Mouse (Mus musculus) stomach, embryonic 15.5 days (tissue): ENCODE data around the gene Mindy2. TPM values are rescaled to one million over a fixed set of nuclear protein-coding genes. Genes with fewer than 3 reads are reported as not detected.
A peak's percentile ranks its signal among the peaks of the same experiment; 100 is the strongest.

ENCODE experiments used
- ATAC-seq: fragments of 200-750 bp; cut with Nextera tagmentation; 2 replicates; pipeline ENCODE4 v1.8.0; 2017; ENCODE audit warnings: low read depth, moderate number of reproducible peaks, moderate TSS enrichment; ENCODE audit not compliant: insufficient read depth, low FRiP score
- H3K27ac ChIP-seq: fragments of 300-500 bp; sonication (generic); 2 replicates; pipeline ENCODE4 v1.5.1; 2015; ENCODE audit warnings: mild to moderate bottlenecking, inconsistent platforms
- H3K27me3 ChIP-seq: fragments of 300-500 bp; sonication (generic); replicated peaks from 2 replicates; pipeline ENCODE4 v1.6.1; 2015; ENCODE audit warnings: inconsistent platforms
- H3K36me3 ChIP-seq: fragments of 300-500 bp; sonication (generic); 2 replicates; pipeline ENCODE4 v1.6.1; 2015; ENCODE audit warnings: inconsistent platforms
- H3K4me1 ChIP-seq: fragments of 300-500 bp; sonication (generic); 2 replicates; pipeline ENCODE4 v1.6.1; 2015; ENCODE audit warnings: inconsistent platforms
- H3K4me2 ChIP-seq: fragments of 300-500 bp; sonication (generic); 2 replicates; pipeline ENCODE4 v1.6.1; 2015; ENCODE audit warnings: mild to moderate bottlenecking, inconsistent platforms
- H3K4me3 ChIP-seq: fragments of 300-500 bp; sonication (generic); replicated peaks from 2 replicates; pipeline ENCODE4 v1.5.1; 2015; ENCODE audit warnings: inconsistent platforms
- H3K9ac ChIP-seq: fragments of 300-500 bp; sonication (generic); 2 replicates; pipeline ENCODE4 v1.6.1; 2015; ENCODE audit warnings: inconsistent platforms
- H3K9me3 ChIP-seq: fragments of 300-500 bp; sonication (generic); 2 replicates; pipeline ENCODE4 v1.6.1; 2016; ENCODE audit warnings: inconsistent platforms
- WGBS: fragments of 180-500 bp; shearing (Covaris S2); methylation state at CpG from one replicate; pipeline ENCODE4 v1.1.7; 2015; 5-methylcytosine and 5-hydroxymethylcytosine counted together
- polyA plus RNA-seq: library from polyadenylated mRNA; unstranded; fragments of >200 nt; fragmentation: Nextera tagmentation; extraction: Ambion mirVana; gene quantifications from 2 replicates; pipeline ENCODE4 v1.2.1, GENCODE M21; 2015

The Mindy2 gene
- polyA plus RNA-seq, 1 experiment from 2014 or later = 14.9 TPM

DNA sequence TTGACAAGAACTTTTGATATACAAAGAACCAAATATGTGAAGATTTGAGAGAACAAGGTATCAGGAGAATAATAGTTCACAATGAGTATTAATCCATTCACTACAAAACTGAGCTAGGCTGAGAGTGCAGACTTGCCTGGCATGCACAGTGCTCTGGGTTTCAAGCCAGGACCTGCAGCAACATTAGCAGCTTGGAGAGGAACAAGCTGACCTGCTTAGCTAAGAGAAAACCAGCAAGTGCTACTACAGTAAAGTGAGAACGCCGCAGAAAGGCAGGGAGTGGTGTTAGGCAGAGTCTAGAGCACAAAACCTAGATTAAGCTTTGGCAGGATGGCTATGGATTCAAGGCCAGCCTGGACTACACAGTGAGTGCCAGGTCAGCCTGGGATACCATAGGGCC is 27.3 kb downstream of the Mindy2 start:
- Histone ChIP-seq H3K9me3 (no peaks in the 10 kb centered on the region), H3K4me3 (no peak overlapping the region), H3K4me1 (no peaks in the 10 kb centered on the region), H3K27me3 (no peaks in the 10 kb centered on the region), H3K27ac (no peak overlapping the region), H3K4me2 (no peak overlapping the region), H3K36me3 (no peaks in the 10 kb centered on the region), H3K9ac (no peak overlapping the region)
- WGBS = 89% methylated on average over 2 of the region's 2 CpGs
- no peak for ATAC-seq

DNA sequence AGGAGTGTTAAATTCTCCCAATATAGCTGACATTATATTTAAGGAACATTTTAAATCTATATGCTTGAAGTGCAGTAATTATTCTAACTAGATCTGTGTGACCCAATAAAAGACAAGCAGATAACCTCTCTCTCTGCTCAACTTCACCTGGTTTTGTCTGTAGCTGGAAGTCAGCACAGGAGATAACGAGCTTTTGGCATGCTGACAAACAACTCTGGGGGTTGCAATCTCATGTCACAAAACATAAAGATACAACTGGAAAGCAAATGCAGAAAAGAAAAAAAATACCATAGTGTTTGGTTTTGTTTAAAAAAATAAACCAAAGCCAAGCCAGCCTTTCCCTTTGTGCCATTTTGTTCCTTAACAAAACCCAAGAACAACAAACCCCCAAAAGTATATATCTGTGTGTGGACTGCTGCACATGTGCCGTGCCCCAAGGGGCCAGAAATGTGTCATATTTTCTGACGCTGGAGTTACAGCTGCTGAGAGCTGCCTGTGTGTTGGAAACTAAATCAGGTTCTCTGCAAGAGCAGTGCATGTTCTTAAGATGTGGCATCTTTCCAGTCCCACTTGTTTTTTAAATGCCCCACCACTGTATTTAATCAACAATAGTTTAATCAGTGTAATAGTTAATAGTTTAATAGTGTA is 45.8 kb downstream of the Mindy2 start:
- Histone ChIP-seq H3K27me3 (no peaks in the 10 kb centered on the region), H3K36me3 (0 out of 2 replicates have a peak, but pooled peaks cover 1% of the 10 kb centered on the region), H3K4me2 (no peak overlapping the region), H3K4me1 (no peaks in the 10 kb centered on the region), H3K9ac (no peak overlapping the region), H3K9me3 (no peaks in the 10 kb centered on the region), H3K27ac (no peak overlapping the region), H3K4me3 (no peak overlapping the region)
- WGBS = 59% methylated on average over 3 of the region's 3 CpGs
- ATAC-seq = no peak

DNA sequence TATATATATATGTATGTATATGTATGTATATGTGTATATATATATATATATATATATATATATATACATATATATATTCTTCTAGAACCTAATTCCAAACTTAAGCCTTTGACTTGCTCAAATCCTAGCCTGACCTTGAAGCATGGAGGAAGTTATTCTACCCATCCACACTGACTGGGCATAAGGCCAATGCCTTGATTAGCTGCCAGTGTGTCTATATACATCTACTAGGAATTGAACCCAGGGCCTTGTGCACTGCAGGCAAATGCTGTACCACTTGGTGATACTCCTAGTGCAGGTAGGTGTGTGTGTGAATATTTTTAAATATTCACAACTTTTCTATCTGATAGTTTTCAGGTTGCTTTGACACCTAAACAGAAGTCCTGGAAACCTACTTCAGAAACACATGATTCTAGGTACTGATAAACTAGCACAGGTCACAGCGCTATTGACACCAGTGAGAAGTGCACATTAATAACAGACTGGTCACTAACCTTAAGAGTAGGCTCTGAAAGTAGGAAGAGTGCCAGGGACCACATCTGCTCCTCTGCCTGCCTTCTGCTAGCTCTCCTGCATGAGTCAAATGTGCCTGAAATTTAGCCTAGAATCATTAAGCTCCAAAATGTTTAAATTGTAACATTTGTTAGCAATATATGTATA is 54.7 kb downstream of the Mindy2 start:
- Histone ChIP-seq H3K4me1 (no peaks in the 10 kb centered on the region), H3K27ac (no peak overlapping the region), H3K36me3 (no peaks in the 10 kb centered on the region), H3K4me2 (no peak overlapping the region), H3K27me3 (no peaks in the 10 kb centered on the region), H3K9me3 (no peaks in the 10 kb centered on the region), H3K4me3 (no peak overlapping the region), H3K9ac (no peak overlapping the region)
- 83% methylated on average over 1 of the region's 1 CpGs for WGBS
- no peak for ATAC-seq

DNA sequence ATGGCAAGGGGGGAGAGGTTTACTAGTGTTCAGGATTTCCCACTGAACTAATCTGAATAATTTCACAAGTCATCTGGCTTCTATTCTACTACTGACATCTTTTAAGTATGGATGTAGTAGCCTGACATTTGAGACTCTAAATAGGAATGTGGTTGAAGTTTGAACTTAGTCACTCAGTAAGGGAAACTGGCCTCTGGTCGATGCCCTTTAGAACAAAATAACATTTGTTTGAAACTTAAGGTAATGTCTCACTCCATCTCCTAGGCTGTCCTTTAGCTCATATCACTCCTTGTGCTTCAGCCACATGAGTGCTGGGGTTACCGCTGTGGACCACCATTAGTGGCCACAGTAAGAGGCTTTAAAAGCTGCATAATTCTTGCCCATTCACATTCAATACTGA is 58.7 kb downstream of the Mindy2 start:
- H3K4me3 ChIP-seq = no peak overlapping the region
- H3K9me3 ChIP-seq = no peaks in the 10 kb centered on the region
- no peak overlapping the region for H3K27ac ChIP-seq
- H3K27me3 ChIP-seq = no peaks in the 10 kb centered on the region
- WGBS = 86% methylated on average over 2 of the region's 2 CpGs
- no peak overlapping the region for H3K9ac ChIP-seq
- ATAC-seq = no peak
- no peaks in the 10 kb centered on the region for H3K4me1 ChIP-seq
- H3K36me3 ChIP-seq = peaks cover 4% of the 10 kb centered on the region; the same call in 1 of the 2 replicates
- H3K4me2 ChIP-seq = no peak overlapping the region

DNA sequence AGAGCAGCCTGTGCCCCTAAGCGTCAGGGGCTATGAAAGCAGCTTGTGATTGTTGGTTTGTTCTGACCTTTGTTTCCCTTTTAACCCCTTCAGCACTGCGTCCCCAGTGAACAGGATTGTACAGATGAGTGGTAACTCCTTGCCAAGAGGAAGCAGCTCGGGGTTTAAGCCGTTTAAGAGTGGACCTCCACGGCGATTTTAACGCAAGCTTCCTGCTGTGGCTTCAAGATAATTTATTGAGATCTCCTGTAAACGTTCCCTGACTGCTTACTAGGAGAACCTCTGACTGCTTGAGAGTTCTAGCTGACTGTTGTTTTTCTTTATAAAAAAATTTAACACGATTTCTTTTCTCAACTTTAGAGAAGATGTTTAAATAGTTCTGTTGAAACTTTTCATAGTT is 65.5 kb downstream of the Mindy2 start:
- WGBS = 62% methylated on average over 9 of the region's 9 CpGs

DNA sequence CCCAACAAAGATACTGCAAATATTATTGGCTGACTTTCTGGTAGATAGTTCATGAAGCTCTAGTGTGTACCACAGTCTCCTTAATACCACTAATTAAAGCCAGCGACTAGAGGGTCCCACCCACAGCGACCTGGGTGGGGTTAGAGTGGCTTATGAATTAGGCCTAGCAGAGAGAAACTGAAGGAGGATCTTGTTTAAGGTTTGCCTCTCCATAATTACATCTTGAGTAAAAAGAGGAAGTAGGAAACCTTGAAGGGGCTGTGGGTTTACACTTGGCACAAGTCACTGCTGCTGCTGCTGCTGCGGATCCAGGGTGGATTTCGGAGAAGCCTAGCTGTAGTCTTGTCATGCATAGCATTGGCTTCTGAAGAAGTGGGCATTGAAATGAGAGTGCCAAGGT is 66.2 kb downstream of the Mindy2 start:
- H3K4me3 ChIP-seq = no peak overlapping the region
- H3K4me2 ChIP-seq = no peak overlapping the region
- H3K36me3 ChIP-seq = peaks cover 50% of the 10 kb centered on the region
- no peaks in the 10 kb centered on the region for H3K4me1 ChIP-seq
- H3K9ac ChIP-seq = no peak overlapping the region
- no peaks in the 10 kb centered on the region for H3K27me3 ChIP-seq
- WGBS = 84% methylated on average over 4 of the region's 4 CpGs
- ATAC-seq = no peak
- H3K9me3 ChIP-seq = no peaks in the 10 kb centered on the region
- no peak overlapping the region for H3K27ac ChIP-seq

More for the DNA sequence above, 65.5 kb downstream of the Mindy2 start:
- Histone ChIP-seq H3K4me2 (no peak overlapping the region), H3K9ac (no peak overlapping the region), H3K4me3 (no peak overlapping the region), H3K9me3 (no peaks in the 10 kb centered on the region), H3K27me3 (no peaks in the 10 kb centered on the region), H3K36me3 (peaks cover 44% of the 10 kb centered on the region), H3K27ac (no peak overlapping the region), H3K4me1 (no peaks in the 10 kb centered on the region)
- no peak for ATAC-seq

DNA sequence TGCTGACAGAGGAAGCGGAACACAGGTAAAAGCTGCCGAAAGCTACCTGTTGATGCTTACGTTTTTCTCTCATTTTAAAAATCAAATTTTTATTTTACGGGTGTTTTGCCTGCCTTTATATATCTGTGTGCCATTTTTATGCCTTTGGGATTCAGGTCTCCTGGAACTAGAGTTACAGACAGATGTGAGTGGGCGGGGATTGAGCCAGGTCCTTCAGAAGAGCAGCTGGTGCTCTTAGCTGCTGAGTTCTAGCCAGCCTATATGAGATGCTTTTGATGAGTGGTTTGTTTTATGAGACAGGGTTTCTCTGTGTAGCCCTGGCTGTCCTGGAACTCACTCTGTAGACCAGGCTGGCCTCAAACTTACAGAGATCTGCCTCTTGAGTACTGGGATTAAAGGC is 69.8 kb downstream of the Mindy2 start:
- no peak overlapping the region for H3K9ac ChIP-seq
- H3K4me3 ChIP-seq = no peak overlapping the region
- peaks cover 54% of the 10 kb centered on the region for H3K36me3 ChIP-seq
- no peak overlapping the region for H3K4me2 ChIP-seq
- H3K27ac ChIP-seq = no peak overlapping the region
- H3K9me3 ChIP-seq = no peaks in the 10 kb centered on the region
- H3K4me1 ChIP-seq = no peaks in the 10 kb centered on the region
- H3K27me3 ChIP-seq = no peaks in the 10 kb centered on the region
- 95% methylated on average over 5 of the region's 5 CpGs for WGBS
- ATAC-seq = no peak

DNA sequence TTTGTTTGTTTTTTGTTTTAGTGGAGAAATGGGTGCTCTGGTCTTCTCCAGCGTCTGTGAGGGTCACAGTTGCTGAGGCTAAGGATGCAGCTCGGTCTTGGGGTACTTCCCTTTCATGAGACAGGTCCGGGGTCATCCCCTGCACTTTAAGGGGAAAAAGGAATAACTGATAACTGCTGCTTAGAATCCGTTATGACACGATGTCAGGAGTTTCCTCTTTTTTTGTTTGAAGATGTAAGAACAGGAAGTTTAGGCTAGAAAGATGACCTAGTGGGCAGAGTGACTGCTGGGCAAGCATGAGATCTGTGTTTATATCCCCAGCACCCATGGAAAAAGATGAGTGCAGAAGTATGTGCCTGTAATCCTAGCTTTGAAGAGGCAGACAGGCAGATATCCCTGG is 71.8 kb downstream of the Mindy2 start:
- H3K9me3 ChIP-seq = no peaks in the 10 kb centered on the region
- H3K4me3 ChIP-seq = no peak overlapping the region
- no peak overlapping the region for H3K27ac ChIP-seq
- no peaks in the 10 kb centered on the region for H3K27me3 ChIP-seq
- H3K4me1 ChIP-seq = no peaks in the 10 kb centered on the region
- H3K36me3 ChIP-seq = peaks cover 54% of the 10 kb centered on the region
- no peak overlapping the region for H3K9ac ChIP-seq
- 71% methylated on average over 5 of the region's 5 CpGs for WGBS
- no peak for ATAC-seq
- no peak overlapping the region for H3K4me2 ChIP-seq

DNA sequence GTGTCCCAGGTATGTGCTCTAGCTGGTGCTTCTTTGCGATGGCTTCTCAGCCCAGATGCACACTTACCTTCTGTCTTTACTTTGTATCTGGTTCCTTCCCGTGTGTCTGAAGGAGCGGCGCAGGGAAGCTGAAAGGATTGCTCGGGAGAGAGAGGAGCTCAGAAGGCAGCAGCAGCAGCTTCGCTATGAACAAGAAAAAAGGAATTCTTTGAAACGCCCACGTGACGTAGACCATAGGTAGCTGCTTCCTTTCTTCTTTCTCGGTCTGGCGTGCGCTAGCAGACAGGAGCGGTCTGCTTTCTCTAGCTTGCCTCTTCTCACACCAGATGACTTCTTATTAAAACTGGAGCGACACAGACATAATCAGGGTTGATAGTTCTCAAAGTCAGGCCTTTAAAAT is 72.3 kb downstream of the Mindy2 start:
- Histone ChIP-seq H3K36me3 (peaks cover 54% of the 10 kb centered on the region), H3K27me3 (no peaks in the 10 kb centered on the region), H3K27ac (no peak overlapping the region), H3K9ac (no peak overlapping the region), H3K4me3 (no peak overlapping the region), H3K4me2 (no peak overlapping the region), H3K4me1 (no peaks in the 10 kb centered on the region), H3K9me3 (no peaks in the 10 kb centered on the region)
- 82% methylated on average over 14 of the region's 14 CpGs for WGBS
- ATAC-seq = no peak

DNA sequence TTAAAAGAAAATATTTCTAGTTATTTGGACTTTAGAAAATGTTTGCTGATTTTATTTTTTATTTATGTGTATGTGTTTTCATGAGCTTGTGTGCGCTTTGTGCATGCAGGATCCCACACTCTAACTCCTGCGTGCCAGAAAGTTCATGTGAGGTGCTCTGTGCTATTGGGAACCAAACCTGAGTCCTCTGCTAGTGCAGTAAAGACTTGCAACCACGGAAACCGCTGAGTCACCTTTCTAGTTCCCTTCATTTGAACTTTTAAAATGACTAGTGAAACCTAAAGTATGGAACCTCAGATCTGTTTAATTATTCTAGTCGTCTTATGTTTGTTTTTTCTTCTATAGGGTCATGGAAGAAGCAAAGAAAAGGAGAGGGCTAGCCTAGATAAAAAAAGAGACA is 76.0 kb downstream of the Mindy2 start:
- Histone ChIP-seq H3K9ac (no peak overlapping the region), H3K27me3 (no peaks in the 10 kb centered on the region), H3K36me3 (peaks cover 34% of the 10 kb centered on the region), H3K4me3 (no peak overlapping the region), H3K27ac (no peak overlapping the region), H3K4me1 (no peaks in the 10 kb centered on the region), H3K9me3 (no peaks in the 10 kb centered on the region), H3K4me2 (no peak overlapping the region)
- no peak for ATAC-seq
- 83% methylated on average over 5 of the region's 5 CpGs for WGBS

DNA sequence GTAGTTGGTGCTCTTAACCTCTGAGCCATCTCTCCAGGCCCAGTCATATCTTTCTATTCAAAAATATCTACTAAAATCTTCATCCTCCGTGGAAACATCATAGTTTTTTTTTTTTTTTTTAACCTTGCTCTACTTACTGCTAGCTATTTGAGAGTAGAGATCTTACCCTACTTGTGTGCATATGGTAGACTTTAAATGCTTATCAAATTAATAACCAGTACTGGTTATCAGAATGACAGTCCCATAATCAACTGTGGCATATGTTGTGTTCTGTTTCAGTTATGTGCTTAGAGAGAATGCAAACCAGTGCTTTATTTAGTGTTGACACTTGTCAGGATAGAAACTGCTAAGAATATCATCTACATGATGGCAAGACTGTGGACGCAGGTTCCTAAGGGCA is 78.9 kb downstream of the Mindy2 start:
- Histone ChIP-seq H3K27me3 (no peaks in the 10 kb centered on the region), H3K4me2 (no peak overlapping the region), H3K9ac (no peak overlapping the region), H3K36me3 (peaks cover 31% of the 10 kb centered on the region; the same call in 1 of the 2 replicates), H3K4me1 (no peaks in the 10 kb centered on the region), H3K9me3 (no peaks in the 10 kb centered on the region), H3K27ac (no peak overlapping the region), H3K4me3 (no peak overlapping the region)
- WGBS = 85% methylated on average over 2 of the region's 2 CpGs
- no peak for ATAC-seq

DNA sequence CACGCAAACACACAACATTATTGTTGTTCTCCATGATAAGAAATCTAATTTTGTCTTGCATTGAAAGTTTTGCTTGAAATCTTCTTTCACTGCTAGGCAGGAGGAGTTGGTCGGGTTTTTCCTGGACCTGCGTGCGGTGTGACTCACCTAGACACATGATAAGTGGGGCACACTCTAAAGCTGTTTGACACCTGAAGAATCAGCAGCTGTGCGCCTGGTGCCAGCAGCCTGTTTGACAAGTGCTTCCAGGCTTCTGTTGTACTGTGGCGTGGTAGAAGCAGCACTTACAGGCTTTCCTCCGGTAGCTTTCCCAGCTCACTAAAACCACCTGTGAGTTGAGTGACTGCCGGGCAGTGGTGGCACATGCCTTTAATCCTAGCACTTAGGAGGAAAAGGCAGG is 86.6 kb downstream of the Mindy2 start:
- Histone ChIP-seq H3K9me3 (no peaks in the 10 kb centered on the region), H3K9ac (no peak overlapping the region), H3K27ac (peak overlapping the region; percentile 38; the same call in 1 of the 2 replicates), H3K4me2 (no peak overlapping the region), H3K4me3 (no peak overlapping the region), H3K4me1 (0 out of 2 replicates have a peak, but pooled peaks cover 3% of the 10 kb centered on the region), H3K36me3 (peaks cover 6% of the 10 kb centered on the region; the same call in 1 of the 2 replicates), H3K27me3 (no peaks in the 10 kb centered on the region)
- 80% methylated on average over 8 of the region's 8 CpGs for WGBS
- no peak; the same call in 1 of the 2 replicates for ATAC-seq
